13 mouse cellular contexts compared by ENCODE assay signal in genomic region chr9:114979969-114980368, GRCm38 (mm10). TPM values are rescaled to one million over a fixed set of nuclear protein-coding genes. Genes with fewer than 3 reads are reported as not detected.
A peak's percentile ranks its signal among the peaks of the same experiment; 100 is the strongest.
DNase-seq lines count a peak whose midpoint lies in the region; ATAC-seq lines count a peak whose summit lies in the region.
"Had no signal": no experiment of that assay in that cellular context is flagged by ENCODE, and none has a peak within 500 bp of the region (broad histone marks: within the 10 kb centered on the region; RNA-seq: fewer than 3 reads in every experiment).

No protein-coding gene starts in this region.

- peaks cover 7 to 18% of the 10 kb centered on the region in 2 experiments; a peak in 3 of 4 replicates for H3K4me1 ChIP-seq in heart, embryonic 14.5 days (ENCODE audit: control insufficient read depth in 2 of 2, insufficient read depth in 2 of 2, low read length in 2 of 2)
- peaks cover 13% of the 10 kb centered on the region for H3K4me1 ChIP-seq in midbrain, embryonic 13.5 days (replicated peaks)
- H3K4me1 ChIP-seq in midbrain, embryonic 11.5 days (ENCODE audit: control insufficient read depth, insufficient read depth, low read length) = peaks cover 3% of the 10 kb centered on the region
- H3K4me1 ChIP-seq in hindbrain, embryonic 15.5 days (replicated peaks) = peaks cover 23% of the 10 kb centered on the region
- H3K4me1 ChIP-seq in neural tube, embryonic 13.5 days (replicated peaks) = peaks cover 22% of the 10 kb centered on the region

- ATAC-seq in heart, embryonic 14.5 days (ENCODE audit: insufficient number of reproducible peaks, insufficient read depth, low FRiP score, low read depth) = no peak
- no peak for ATAC-seq in midbrain, embryonic 13.5 days
- no peak for ATAC-seq in midbrain, embryonic 11.5 days (ENCODE audit: low FRiP score)
- ATAC-seq in hindbrain, embryonic 15.5 days (ENCODE audit: low FRiP score, low read depth) = no peak
- no peak for ATAC-seq in neural tube, embryonic 13.5 days (ENCODE audit: low read depth)
- ATAC-seq: CD4-positive, CD25-positive, alpha-beta regulatory T cell, adult 4 months had no signal

- peak overlapping the region; percentile 85; the same call in 1 of the 2 replicates for H3K4me2 ChIP-seq in heart, embryonic 14.5 days (ENCODE audit: low read length)
- peak overlapping the region; percentile 75; the same call in 1 of the 2 replicates for H3K4me2 ChIP-seq in midbrain, embryonic 13.5 days (replicated peaks)
- H3K4me2 ChIP-seq in midbrain, embryonic 11.5 days = no peak overlapping the region
- H3K4me2 ChIP-seq in hindbrain, embryonic 15.5 days = peak overlapping the region; percentile 94
- peak overlapping the region; percentile 88 for H3K4me2 ChIP-seq in neural tube, embryonic 13.5 days

- H3K27me3 ChIP-seq in heart, embryonic 14.5 days (ENCODE audit: control insufficient read depth, insufficient read depth, low read length) = no peaks in the 10 kb centered on the region
- peaks cover 27% of the 10 kb centered on the region for H3K27me3 ChIP-seq in midbrain, embryonic 13.5 days
- peaks cover 12% of the 10 kb centered on the region for H3K27me3 ChIP-seq in midbrain, embryonic 11.5 days (ENCODE audit: control insufficient read depth, insufficient read depth, low read length)
- H3K27me3 ChIP-seq in hindbrain, embryonic 15.5 days = no peaks in the 10 kb centered on the region
- peaks cover 31% of the 10 kb centered on the region for H3K27me3 ChIP-seq in neural tube, embryonic 13.5 days

- no peak overlapping the region for H3K27ac ChIP-seq in heart, embryonic 14.5 days (replicated peaks in 1 of 2; ENCODE audit: control insufficient read depth in 1 of 2, insufficient read depth in 1 of 2, low read depth in 2 of 2, low read length in 2 of 2)
- no peak overlapping the region for H3K27ac ChIP-seq in midbrain, embryonic 13.5 days
- no peak overlapping the region for H3K27ac ChIP-seq in midbrain, embryonic 11.5 days (ENCODE audit: low read depth, low read length)
- no peak overlapping the region for H3K27ac ChIP-seq in hindbrain, embryonic 15.5 days (replicated peaks)
- H3K27ac ChIP-seq in neural tube, embryonic 13.5 days (replicated peaks) = no peak overlapping the region

- WGBS in heart, embryonic 14.5 days = 23% methylated on average over 6 of the region's 6 CpGs
- 74% methylated on average over 6 of the region's 6 CpGs for WGBS in midbrain, embryonic 13.5 days
- WGBS in midbrain, embryonic 11.5 days = 80% methylated on average over 6 of the region's 6 CpGs
- WGBS in hindbrain, embryonic 15.5 days = 75% methylated on average over 6 of the region's 6 CpGs
- WGBS in neural tube, embryonic 13.5 days = 79% methylated on average over 6 of the region's 6 CpGs

- H3K36me3 ChIP-seq in heart, embryonic 14.5 days (ENCODE audit: control insufficient read depth, insufficient read depth, low read length) = no peaks in the 10 kb centered on the region
- H3K36me3 ChIP-seq in midbrain, embryonic 13.5 days = no peaks in the 10 kb centered on the region
- no peaks in the 10 kb centered on the region for H3K36me3 ChIP-seq in midbrain, embryonic 11.5 days (ENCODE audit: control insufficient read depth, insufficient read depth, low read length)
- no peaks in the 10 kb centered on the region for H3K36me3 ChIP-seq in hindbrain, embryonic 15.5 days
- H3K36me3 ChIP-seq in neural tube, embryonic 13.5 days = no peaks in the 10 kb centered on the region

- no peak for DNase-seq in heart, adult 8-10 months (ENCODE audit: low spot score)
- no peak for DNase-seq in midbrain, embryonic 11.5 days (ENCODE audit: low spot score, missing footprints)
- DNase-seq in ovary, postnatal 10 days (ENCODE audit: low spot score) = no peak
- DNase-seq in spleen, postnatal 4 days (ENCODE audit: low spot score in 2 of 2) = no peak
- DNase-seq: adrenal gland, postnatal 25 days; cerebellum, adult 18-20 months; gastrocnemius, postnatal 25 days; thymus, adult 2 months had no signal

- H3K9ac ChIP-seq in heart, embryonic 14.5 days (ENCODE audit: low read length) = no peak overlapping the region
- no peak overlapping the region for H3K9ac ChIP-seq in midbrain, embryonic 13.5 days (replicated peaks)
- H3K9ac ChIP-seq in midbrain, embryonic 11.5 days (ENCODE audit: low read length) = no peak overlapping the region
- H3K9ac ChIP-seq in hindbrain, embryonic 15.5 days = no peak overlapping the region
- H3K9ac ChIP-seq in neural tube, embryonic 13.5 days = no peak overlapping the region

- H3K9me3 ChIP-seq in heart, embryonic 14.5 days (ENCODE audit: control insufficient read depth, low read length) = no peaks in the 10 kb centered on the region
- no peaks in the 10 kb centered on the region for H3K9me3 ChIP-seq in midbrain, embryonic 13.5 days
- H3K9me3 ChIP-seq in midbrain, embryonic 11.5 days (ENCODE audit: control insufficient read depth, low read length) = no peaks in the 10 kb centered on the region
- no peaks in the 10 kb centered on the region for H3K9me3 ChIP-seq in hindbrain, embryonic 15.5 days
- H3K9me3 ChIP-seq in neural tube, embryonic 13.5 days = no peaks in the 10 kb centered on the region

- H3K4me3 ChIP-seq in heart, embryonic 14.5 days (ENCODE audit: control insufficient read depth in 1 of 2, insufficient read depth in 1 of 2, low read depth in 1 of 2, low read length in 2 of 2) = peak overlapping the region in 1 of 2 experiments; percentile 87; a peak in 1 of 4 replicates
- no peak overlapping the region for H3K4me3 ChIP-seq in midbrain, embryonic 13.5 days (replicated peaks)
- H3K4me3 ChIP-seq in midbrain, embryonic 11.5 days (ENCODE audit: low read depth, low read length) = no peak overlapping the region
- H3K4me3 ChIP-seq in hindbrain, embryonic 15.5 days = peak overlapping the region; percentile 85; the same call in 1 of the 2 replicates
- peak overlapping the region; percentile 67; the same call in 1 of the 2 replicates for H3K4me3 ChIP-seq in neural tube, embryonic 13.5 days

RNA-seq across cellular contexts. Expression of gene Osbpl10, which starts 1.6 kb away (rescaled TPM):
- polyA plus RNA-seq in heart, embryonic 14.5 days (2014; fragmentation: Nextera tagmentation; extraction: Ambion mirVana) = 0.96 and 2.2 TPM in 2 replicates
- 1 to 10 TPM; 2.5 to 4.9 (median 3.3) TPM for total RNA-seq in heart, adult 8-10 months (2022)
- polyA plus RNA-seq in midbrain, embryonic 13.5 days (2015; fragmentation: Nextera tagmentation; extraction: Ambion mirVana) = 1.6 and 1.9 TPM in 2 replicates
- 0.81 and 1.1 TPM in 2 replicates for polyA plus RNA-seq in midbrain, embryonic 11.5 days (2014; fragmentation: Nextera tagmentation; extraction: Ambion mirVana)
- 3.1 and 4.7 TPM in 2 replicates for polyA plus RNA-seq in hindbrain, embryonic 15.5 days (2015; fragmentation: Nextera tagmentation; extraction: Ambion mirVana)
- polyA plus RNA-seq in neural tube, embryonic 13.5 days (2015; fragmentation: Nextera tagmentation; extraction: Ambion mirVana) = 3.2 and 3.5 TPM in 2 replicates
- polyA plus RNA-seq: CD4-positive, CD25-positive, alpha-beta regulatory T cell, adult 4 months had no signal

RNA-seq across cellular contexts. Expression of gene Rps27rt, which starts 2.6 kb away (rescaled TPM):
- 308 and 312 TPM in 2 replicates for polyA plus RNA-seq in heart, embryonic 14.5 days (2014; fragmentation: Nextera tagmentation; extraction: Ambion mirVana)
- total RNA-seq in heart, adult 8-10 months (2022) = 10 to 100 TPM in 3 of 4 experiments, 1 to 10 TPM in 1; 9.8 to 31.3 (median 20.9) TPM
- 257 and 322 TPM in 2 replicates for polyA plus RNA-seq in midbrain, embryonic 13.5 days (2015; fragmentation: Nextera tagmentation; extraction: Ambion mirVana)
- polyA plus RNA-seq in midbrain, embryonic 11.5 days (2014; fragmentation: Nextera tagmentation; extraction: Ambion mirVana) = 392 and 401 TPM in 2 replicates
- polyA plus RNA-seq in hindbrain, embryonic 15.5 days (2015; fragmentation: Nextera tagmentation; extraction: Ambion mirVana) = 154 and 187 TPM in 2 replicates
- 299 and 320 TPM in 2 replicates for polyA plus RNA-seq in neural tube, embryonic 13.5 days (2015; fragmentation: Nextera tagmentation; extraction: Ambion mirVana)

RNA-seq across cellular contexts. Expression of gene Gpd1l, which starts 46.2 kb away (rescaled TPM):
- polyA plus RNA-seq in heart, embryonic 14.5 days (2014; fragmentation: Nextera tagmentation; extraction: Ambion mirVana) = 13.9 and 14.6 TPM in 2 replicates
- total RNA-seq in heart, adult 8-10 months (2022) = 10 to 100 TPM; 39.7 to 41.2 (median 40.2) TPM
- polyA plus RNA-seq in midbrain, embryonic 13.5 days (2015; fragmentation: Nextera tagmentation; extraction: Ambion mirVana) = 17.1 and 18.2 TPM in 2 replicates
- 10.0 and 11.2 TPM in 2 replicates for polyA plus RNA-seq in midbrain, embryonic 11.5 days (2014; fragmentation: Nextera tagmentation; extraction: Ambion mirVana)
- polyA plus RNA-seq in hindbrain, embryonic 15.5 days (2015; fragmentation: Nextera tagmentation; extraction: Ambion mirVana) = 35.2 and 38.5 TPM in 2 replicates
- polyA plus RNA-seq in neural tube, embryonic 13.5 days (2015; fragmentation: Nextera tagmentation; extraction: Ambion mirVana) = 28.5 and 30.7 TPM in 2 replicates

Comparison
In these comparisons a context has a peak if more than half of its experiments do, and no peak if none do; other contexts are left out.
1. H3K4me3 ChIP-seq: peak in hindbrain, embryonic 15.5 days (single experiment) and neural tube, embryonic 13.5 days (single experiment); none in midbrain, embryonic 13.5 days (single experiment) and midbrain, embryonic 11.5 days (single experiment).